Mouse (Mus musculus) testis, postnatal 10 days (tissue): ENCODE data around the gene Exoc6b.
"Not testable (repeated sequence)": the region's sequence is repeated elsewhere in the genome, so short reads cannot be mapped to it uniquely, and the experiment has no call there.

Source experiments
- DNase-seq: peaks from one replicate; pipeline ENCODE4 v3.0.0; 2021; ENCODE audit warnings: low spot score

The Exoc6b gene

GRCm38 (mm10) chr6:85069023-85069985 is at the start of gene Exoc6b:
Exoc6b (minus strand) TSS chr6:85069513.
- peak; percentile 95 for DNase-seq

- peak; percentile 53 for DNase-seq
Observed at GRCm38 (mm10) chr6:85117545-85118511, 48.5 kb upstream of the Exoc6b start.

GRCm38 (mm10) chr6:85105033-85105615 is 35.8 kb upstream of the Exoc6b start:
- no peak for DNase-seq

- DNase-seq = no peak
Observed at GRCm38 (mm10) chr6:85103321-85103720, 34.0 kb upstream of the Exoc6b start.

GRCm38 (mm10) chr6:85096441-85096840 is 27.1 kb upstream of the Exoc6b start:
- DNase-seq = no peak

- DNase-seq = no peak
Observed at GRCm38 (mm10) chr6:85087425-85087824, 18.1 kb upstream of the Exoc6b start.

- DNase-seq = no peak
Observed at GRCm38 (mm10) chr6:85086645-85087044, 17.3 kb upstream of the Exoc6b start.

GRCm38 (mm10) chr6:85076179-85076720 is 6.9 kb upstream of the Exoc6b start:
- not testable (repeated sequence) for DNase-seq

- no peak for DNase-seq
Observed at GRCm38 (mm10) chr6:85074996-85075395, 5.7 kb upstream of the Exoc6b start.

- DNase-seq = peak; percentile 41
Observed at GRCm38 (mm10) chr6:85068322-85069022, 841 bp downstream of the Exoc6b start.

- DNase-seq = no peak
Observed at GRCm38 (mm10) chr6:85057641-85058040, 11.7 kb downstream of the Exoc6b start.

GRCm38 (mm10) chr6:85051109-85051508 is 18.2 kb downstream of the Exoc6b start:
- no peak for DNase-seq

- no peak for DNase-seq
Observed at GRCm38 (mm10) chr6:85046531-85046930, 22.8 kb downstream of the Exoc6b start.

GRCm38 (mm10) chr6:85044621-85045152 is 24.6 kb downstream of the Exoc6b start:
- no peak for DNase-seq

- DNase-seq = peak; percentile 59
Observed at GRCm38 (mm10) chr6:85037677-85038076, 31.6 kb downstream of the Exoc6b start.

- DNase-seq = no peak
Observed at GRCm38 (mm10) chr6:85029671-85030070, 39.6 kb downstream of the Exoc6b start.

GRCm38 (mm10) chr6:85024403-85024802 is 44.9 kb downstream of the Exoc6b start:
- DNase-seq = no peak

- no peak for DNase-seq
Observed at GRCm38 (mm10) chr6:85017011-85017410, 52.3 kb downstream of the Exoc6b start.

- no peak for DNase-seq
Observed at GRCm38 (mm10) chr6:85013906-85014305, 55.4 kb downstream of the Exoc6b start.

GRCm38 (mm10) chr6:85010397-85010796 is 58.9 kb downstream of the Exoc6b start:
- DNase-seq = no peak

GRCm38 (mm10) chr6:84995418-84995817 is 73.9 kb downstream of the Exoc6b start:
- DNase-seq = no peak
